Mouse (Mus musculus) spleen, postnatal 4 days (tissue): ENCODE data around the gene Gchfr.

Source experiments
- DNase-seq, 2 experiments: peaks; one replicate each; pipeline ENCODE4 v3.0.0; 2022; ENCODE audit warnings: low spot score in 2 of 2

The Gchfr gene

DNA sequence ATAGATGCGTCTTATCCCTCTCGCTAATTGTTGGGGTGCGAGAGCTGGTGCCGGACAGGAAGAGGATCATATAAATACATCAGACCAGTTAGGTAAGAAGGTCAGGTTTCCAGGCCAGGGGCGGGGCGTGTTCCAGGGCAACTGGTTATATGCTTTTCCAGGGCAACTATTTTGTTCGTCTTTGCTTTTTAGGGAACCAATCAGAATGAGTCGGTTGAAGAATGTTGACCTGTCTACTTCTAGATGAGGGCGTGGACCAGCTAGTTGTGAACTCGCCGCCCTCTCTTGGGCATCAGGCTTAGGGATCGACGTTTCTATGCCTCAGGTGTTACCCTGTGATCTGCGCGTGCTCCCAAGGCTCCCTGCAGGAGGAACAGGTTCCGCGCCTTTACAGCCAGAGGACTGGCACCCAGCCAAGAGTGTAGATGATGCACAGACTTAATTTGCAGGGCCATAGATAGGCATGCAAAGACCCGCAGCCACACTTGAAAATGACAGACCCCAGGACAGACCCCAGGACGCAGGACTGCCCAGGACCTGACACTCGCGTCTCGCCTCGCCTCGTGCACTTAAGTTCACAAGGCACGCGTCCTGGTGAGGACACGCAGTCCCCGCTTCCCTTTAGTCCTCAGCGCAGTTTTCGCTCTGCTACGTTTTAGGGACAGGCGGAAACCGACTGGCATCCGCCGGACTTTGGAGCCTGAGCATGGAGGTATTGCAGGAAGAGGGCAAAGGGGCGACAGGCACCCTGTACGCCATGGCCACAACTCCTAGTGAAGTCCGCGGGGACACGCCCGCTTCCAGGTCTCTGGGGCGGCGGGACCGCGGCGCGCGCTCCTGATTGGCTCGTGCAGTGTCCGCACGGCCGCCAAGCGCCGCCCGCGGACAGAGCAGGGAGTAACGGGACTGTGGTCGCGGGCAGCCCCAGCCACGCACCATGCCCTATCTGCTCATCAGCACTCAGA, at the start of gene Gchfr:
Gchfr (plus strand) TSS at position 873 of the 965 bp plus-strand sequence.
- DNase-seq: peak; percentile 44 to 74

DNA sequence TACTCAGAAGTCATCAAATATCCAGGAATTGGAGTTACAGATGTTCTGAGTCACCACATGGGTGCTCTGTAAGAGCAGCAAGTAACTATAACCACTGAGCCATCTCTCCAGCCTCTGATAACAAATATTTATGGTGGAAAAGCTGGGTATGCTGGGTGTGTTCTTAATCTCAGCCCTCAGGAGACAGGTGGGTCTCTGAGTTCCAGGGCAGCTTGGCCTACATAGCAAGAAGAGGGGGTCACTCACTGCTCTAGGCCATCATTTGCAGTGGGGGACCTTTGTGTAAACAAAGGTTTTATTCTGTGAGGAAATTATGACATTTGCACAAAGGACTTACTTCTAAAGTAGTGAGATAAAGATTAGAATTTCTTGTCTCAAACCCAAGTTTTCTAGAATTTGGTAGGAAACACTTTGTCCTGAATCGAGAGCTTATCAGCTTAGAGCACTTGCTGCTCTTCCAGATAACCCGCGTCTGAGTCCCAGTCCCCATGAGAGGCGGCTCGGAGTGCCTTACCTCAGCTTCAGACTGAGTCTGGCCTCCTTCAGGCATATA, 31.2 kb upstream of the Gchfr start:
- DNase-seq: peak in 1 of 2 experiments; percentile 49

DNA sequence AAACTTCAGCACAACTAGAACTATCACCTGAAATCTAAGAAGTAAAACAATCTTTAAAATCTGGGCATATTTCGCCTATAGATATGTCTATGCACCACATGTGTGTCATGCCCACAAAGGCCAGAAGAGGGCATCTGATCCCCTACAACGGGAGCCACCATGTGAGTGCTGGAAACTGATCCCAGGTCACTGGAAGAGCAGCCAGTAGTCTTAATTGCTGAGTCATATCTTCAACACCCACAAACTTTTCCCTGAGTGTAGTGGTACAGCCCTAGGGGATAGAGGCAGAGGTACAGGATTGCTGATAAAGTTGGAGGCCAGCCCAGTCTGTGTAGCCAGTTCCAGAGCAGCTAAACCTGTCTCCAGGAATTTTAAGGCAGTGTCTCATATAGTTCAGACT, 22.4 kb upstream of the Gchfr start:
- no peak for DNase-seq

DNA sequence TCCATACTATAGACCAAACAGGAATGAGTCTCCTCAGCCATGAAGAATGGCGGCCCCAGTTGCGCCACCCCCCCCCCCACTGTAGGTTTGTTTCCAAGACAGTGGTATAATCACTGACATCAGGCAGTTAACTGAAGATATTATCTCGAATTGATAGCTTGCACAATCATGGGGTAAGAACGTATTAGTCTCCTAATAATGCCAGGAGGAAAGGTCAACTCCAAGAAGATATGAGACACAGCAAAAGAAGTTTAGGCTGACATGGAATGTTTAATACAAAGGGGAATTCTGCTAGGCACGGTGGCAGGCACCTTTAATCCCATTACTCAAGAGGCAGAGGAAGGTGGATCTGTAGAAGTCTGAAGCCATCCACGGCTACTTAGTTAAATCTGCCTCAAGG, 21.1 kb upstream of the Gchfr start:
- no peak for DNase-seq

DNA sequence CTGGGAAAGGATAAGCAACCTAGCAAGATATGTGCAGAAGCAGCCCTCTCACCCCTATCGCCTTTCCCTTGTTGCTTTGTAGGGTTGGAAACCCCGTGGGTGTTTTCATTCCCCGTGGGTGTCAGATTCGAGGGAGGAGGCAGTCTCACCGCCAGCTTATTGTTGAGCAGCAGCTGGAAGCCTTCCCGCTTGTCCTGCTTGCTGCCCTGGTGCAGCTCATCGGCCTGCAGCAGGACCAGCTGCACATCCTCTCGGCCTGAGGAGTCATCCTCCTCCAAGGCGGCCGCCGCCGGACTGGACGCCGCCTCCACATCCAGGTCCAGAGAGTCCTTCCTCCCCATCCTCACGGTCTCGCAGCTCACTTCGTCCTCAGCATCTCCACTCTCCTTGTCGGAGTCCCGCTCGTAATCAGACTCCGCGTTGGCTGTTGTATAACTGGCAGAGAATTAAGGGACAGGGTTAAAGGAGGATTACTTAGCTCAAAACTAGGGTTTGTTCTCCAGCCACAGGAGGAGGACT, 20.4 kb upstream of the Gchfr start:
- DNase-seq: no peak

DNA sequence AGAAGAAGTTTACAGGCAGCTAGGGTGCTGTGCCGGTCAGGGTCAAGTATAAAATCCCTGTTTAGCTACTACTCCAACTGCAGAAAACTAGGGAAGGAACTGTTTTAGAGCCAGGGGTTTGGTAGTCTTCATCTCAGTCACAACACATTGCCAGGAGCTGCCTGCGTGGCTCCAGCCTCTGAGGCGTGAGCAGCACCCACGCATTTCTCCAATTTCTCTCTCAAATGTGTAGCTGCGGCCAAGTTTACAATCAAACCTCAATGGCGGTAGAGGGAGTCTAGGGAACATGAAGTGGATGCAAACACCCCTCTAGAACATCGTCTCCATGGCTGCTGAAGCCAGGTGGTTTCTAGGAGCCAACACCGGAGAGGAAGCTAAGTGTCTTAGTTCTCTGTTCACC, 19.8 kb upstream of the Gchfr start:
- no peak for DNase-seq

DNA sequence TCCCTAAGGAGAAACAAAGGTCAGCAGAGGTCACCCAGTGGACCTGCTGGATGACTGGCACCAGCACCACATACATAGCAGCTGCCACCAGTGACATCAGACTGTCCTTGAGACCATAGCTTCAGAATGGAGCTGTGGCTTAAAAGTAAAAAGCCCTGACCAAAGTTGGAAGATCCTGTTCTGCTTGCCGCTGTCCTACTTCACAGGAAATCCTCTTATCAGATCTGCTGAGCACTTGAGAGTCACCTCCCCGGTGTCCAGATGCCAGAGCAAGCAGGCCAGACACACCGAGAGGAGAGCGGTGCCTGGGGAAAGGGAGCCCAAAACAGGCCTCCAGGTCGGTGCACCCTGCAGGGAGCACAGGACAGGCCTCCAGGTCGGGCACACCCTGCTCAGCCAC, 15.3 kb upstream of the Gchfr start:
- no peak for DNase-seq

DNA sequence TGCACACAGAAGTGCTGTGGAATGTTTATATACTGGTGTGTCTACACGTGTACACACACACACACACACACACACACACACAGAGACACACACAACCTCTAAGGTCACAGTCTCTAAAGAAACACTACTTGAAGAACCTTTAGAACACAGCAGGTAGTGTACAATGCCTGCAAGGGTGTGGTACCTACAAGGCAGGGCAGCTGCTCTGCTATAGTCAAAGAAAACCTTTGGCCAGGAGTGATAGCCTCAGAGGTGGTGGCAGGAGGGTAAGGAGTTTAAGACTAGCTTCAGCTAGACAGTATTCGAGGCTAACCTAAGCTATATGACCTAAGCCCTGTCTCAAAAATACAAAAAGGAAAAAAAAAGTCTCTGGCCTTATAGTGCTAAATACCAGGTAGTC, 12.9 kb upstream of the Gchfr start:
- DNase-seq: no peak

DNA sequence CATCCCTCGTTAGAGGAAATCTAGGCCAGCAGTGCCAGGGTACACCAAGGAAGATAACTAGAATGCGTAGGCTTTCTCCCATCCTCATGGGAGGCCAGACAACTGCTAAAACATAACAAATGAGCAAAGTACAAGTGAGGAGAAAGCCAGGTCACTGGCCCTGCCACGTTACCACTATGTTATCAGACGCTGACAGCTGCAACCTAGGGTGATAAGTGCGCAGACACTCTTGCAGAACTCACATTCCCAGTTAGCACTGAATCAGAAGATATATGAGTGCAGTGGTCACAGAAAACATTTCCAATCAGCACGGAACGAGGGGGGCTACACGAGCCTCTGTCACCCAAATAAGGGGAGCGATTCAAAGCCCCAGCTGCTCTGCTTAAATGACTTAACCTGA, 12.2 kb upstream of the Gchfr start:
- DNase-seq: peak in 1 of 2 experiments; percentile 70

DNA sequence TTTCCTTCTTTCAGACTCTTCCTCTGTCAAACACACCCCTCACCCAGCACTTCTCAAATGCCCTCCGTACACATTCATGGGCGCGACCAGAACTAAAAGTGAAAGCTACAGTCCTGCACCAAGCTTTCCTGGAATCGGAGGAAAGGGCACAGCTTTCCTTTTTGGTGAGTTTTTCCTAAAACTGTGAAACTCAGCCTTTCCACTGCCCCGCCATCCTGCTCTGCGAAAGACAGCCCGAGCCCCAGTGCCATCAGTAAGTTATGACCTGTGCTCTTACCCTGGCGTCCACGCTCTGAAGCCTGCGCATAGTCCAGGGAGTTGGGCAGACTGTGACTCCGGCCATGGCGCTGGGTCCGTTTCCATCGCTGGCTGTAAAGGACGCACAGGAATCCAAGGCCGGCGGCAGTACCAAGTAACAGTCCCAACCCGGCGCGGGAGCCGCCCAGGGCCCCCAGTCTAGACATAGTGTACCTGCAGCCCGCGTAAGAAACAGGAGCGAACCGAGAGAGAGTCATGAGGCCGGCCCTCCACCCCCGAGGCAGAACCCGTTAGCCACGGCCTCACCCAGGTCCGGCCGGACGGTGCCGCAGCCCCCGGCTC, 11.4 kb upstream of the Gchfr start:
- DNase-seq: peak in 1 of 2 experiments; percentile 47

DNA sequence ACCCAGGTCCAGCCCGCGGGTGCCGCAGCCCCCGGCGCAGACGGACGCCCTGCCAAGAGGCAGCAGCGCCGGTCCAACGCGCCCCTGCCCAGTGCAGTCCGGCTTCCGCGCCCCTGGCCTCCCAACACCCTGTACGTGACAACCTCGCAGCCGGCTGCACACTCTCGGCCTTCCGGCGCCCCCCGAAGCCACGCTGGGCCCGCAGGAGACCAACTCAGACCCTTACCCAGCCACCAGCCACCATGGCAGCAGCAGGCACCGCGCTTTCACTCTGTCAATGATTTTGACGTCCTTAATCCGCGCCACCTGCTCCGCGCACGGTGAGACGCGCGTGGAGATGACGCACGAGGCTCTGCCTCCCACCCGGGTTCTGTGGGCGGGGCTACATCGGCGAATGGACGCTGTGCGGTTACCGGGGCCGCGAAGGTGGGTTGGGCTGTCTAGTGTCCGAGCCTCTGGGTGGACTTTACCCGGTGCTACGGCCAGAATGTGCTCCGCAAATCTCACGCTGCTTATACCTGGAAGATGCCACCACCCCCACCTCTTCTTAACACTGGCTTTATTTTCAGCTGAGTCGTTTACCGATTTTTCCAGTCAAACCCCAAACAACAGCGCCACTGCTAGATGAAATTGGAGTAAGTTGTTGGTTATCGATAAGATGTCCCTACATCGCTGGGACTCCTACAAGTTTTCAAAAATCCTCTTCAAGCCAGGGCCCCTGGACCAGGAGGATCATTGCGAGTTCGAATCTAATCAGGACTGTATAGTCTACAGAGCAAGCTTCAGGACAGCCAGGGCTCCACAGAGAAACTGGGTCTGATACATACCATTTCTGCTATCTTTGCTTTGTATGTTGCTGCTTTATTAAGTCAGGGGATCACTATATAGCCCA, 10.6 kb upstream of the Gchfr start, which contains the start of gene Rmdn3:
Rmdn3 (minus strand) TSS at position 354 of the 892 bp plus-strand sequence.
- peak; percentile 93 to 96 for DNase-seq

DNA sequence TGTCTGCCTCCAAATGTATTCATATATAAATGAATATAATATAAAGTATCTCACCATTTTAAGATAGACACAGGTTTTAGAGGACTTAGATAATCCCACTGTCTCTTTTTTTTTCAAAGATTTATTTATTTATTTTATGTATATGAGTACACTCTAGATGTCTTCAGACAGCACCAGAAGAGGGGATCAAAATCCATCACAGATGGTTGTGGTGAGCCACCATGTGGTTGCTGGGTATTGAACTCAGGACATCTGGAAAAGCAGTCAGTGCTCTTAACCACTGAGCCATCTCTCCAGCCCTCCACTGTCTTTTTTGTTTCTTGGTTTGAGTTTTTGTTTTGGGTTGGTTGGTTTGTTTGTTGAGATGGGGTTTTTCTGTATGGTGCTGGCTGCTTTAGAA, 9.7 kb upstream of the Gchfr start:
- no peak for DNase-seq

DNA sequence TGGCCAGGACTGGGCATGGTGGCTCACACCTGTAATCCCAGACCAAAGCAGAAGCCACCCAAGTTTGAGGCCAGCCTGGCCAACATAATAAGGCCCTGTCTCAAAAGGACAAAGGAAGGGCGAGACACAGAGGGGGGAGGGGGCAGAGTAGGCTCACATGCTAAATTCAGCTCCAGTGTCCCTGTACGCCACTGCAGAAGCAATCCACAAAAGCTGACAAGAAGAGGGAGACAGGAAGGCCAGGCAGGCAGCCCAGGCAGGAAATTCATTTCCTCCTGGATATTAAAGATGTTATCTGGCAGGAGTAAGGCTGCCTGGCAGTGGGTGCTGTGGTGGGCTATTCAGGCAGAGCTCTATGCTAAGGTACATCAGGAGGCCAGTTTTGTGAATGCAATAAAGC, 6.3 kb upstream of the Gchfr start:
- no peak for DNase-seq

DNA sequence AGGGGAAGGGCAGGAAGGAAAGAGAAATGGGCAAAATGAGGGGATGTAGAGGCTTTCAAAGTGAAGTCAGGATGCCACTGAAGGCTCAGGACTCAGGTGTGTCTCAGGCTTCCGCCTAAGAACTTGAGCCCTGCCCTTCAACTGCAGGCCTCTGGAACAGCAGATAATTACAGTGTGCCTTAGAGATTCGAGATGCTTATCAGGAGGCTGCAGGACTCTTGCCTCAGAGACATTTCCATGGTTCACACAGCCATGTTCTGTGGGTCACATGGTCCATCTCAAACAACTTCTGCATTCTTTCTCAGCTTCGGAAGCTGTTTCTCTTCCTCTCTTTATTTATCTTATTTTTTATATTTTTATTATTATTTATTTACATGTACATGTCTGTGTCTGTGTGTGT, 4.4 kb upstream of the Gchfr start:
- DNase-seq: no peak

DNA sequence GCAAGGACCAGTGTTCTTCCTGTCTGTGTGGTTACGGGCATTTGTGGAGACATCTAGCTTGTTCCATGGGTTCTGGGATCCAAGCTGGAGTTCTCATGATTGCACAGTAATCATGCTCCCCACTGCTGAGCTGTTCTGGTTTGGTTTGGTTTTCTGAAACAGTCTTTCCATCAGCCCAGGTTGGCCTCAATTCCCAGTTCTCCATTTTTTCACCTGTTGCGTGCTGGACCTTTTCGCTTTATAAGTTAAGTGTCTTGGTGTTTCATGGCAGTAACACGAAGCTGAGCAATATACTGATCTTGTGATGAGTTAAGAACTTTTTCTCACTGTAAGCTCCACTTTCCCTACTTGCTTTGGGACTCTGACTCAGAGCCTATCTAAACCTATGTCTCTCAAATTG, 3.6 kb upstream of the Gchfr start:
- no peak for DNase-seq

DNA sequence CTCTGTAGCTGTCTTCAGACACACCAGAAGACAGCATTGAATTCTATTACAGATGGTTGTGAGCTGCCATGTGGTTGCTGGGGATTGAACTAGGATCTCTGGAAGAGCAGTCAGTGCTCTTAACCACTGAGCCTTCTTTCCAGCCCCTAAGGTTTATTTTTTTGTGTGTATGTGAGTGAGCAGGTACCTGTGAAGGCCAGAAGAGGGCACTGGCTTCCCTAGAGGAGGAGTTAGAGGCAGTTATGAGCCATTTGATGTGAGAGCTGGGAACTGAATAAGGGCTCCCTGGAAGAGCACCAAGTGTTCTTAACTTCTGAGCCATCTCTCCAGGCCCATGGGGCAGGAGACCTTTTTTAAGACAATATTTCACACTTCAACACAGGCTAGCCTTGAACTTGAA, 2.2 kb upstream of the Gchfr start:
- DNase-seq: no peak

DNA sequence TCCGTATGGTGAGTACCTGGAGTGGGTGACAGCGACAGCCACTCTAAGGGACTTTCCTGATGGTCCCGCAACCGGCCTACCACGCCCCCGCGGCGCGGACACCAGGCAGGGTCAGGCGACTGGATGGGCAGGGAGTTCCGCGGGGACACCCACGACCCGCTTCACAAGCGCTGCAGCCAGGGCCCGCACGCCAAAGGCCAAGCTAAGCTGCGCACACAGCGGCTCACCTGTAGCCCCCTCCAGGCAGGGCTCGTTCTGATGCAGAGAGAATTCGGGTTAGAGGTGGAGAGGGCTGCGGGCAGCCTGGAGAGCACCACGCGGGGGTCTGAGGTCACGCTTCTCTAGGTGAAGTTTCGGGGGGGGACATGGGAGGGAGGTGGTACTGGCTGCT, 288 bp downstream of the Gchfr start:
- DNase-seq: no peak

DNA sequence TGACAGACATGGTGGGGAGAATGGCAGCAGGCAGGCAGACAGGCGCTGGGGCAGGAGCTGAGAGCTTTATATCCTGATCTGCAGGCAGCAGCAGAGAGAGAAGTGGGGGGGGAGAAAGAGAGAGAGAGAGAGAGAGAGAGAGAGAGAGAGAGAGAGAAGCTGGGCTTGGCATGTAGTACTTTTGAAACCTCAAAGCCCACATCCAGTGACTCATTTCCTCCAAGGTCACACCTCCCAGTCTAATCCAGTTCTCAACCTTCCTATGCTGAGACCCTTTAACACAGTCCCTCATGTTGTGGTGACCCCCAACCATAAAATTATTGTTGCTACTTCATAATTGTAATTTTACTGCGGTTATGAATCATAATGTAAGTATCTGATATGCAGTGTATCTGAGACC, 2.7 kb downstream of the Gchfr start:
- no peak for DNase-seq

DNA sequence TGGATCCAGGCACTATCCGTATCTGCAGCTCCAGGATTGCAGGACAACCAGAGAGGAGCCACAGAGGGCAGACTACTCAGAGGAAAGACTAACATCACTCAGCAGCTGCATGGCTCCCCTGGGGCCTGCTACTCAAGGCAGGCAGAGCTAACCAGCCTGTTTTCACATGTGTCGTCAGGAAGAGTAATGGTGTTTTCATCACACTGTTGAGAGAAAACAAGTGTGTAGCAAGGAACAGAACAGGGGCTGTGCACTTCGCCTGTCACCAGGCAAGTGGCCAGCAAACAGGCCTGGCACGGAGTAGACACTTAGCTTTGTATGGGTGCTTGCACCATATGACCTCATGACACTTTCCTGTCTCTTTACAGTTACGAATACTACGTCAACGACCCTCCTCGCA, 4.0 kb downstream of the Gchfr start:
- DNase-seq: no peak

DNA sequence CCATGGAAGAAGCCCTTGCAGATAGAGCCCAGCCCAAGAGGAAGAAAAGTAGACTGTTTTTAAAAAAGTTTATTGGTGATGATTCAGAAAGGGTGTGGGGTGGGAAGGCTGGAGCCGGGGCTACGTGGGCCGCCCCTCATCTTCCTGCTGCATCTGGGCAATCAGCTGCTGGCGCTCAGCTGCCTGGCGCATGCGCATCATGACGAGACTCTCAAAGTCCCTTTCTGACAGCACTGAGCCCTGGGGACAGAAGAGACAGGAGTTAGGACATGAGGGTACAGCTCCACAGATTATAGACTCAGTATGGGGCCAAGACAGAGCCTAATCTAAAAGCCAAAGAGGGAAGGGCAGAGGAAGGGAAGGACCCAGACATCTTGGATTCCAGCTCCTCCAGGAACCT, 4.9 kb downstream of the Gchfr start:
- DNase-seq: no peak

DNA sequence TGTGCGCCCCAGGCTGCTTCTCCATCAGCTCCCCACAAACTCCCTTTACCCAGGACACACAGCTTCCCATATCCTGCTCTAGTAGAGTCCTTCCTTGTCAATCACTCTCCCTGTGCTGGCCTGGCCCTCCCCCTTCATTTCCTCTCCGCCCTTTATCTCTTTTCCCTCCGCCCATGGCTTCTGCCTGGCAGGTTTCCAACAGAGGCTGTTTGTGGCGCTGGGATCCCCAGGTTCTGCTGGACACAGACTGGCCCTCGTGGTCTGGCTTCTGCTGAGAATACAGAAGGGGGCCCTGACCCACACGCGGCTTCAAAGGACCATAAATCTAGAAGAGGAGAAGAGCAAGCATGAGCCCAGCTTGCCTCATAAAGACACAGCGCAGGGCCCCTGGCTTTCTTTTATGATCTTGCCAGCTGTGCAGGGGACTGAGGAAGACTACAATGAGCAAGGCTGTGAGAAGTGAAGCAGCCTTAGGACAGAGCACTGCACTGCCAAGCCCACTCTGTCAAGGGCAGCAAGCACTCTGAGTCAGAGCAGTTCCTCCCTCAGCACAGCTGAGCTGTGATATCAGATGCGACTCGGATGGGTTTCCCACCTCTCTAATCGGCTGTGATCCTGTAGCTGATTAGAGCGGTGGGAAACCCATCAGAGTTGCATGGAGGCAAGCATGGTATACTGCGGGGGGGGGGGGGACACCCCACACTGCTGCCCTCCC, 5.4 kb downstream of the Gchfr start:
- DNase-seq: peak; percentile 70 to 84
